Mouse (Mus musculus) E14TG2a.4 (cell line): ENCODE results near the gene Traf4.
A peak's percentile ranks its signal among the peaks of the same experiment; 100 is the strongest.

Experiments
- H3K27me3 ChIP-seq: 2 replicates; pipeline ENCODE4 v1.6.1; 2014; ENCODE audit warnings: low read length, control low read depth; ENCODE audit not compliant: insufficient read depth
- H3K36me3 ChIP-seq: 2 replicates; pipeline ENCODE4 v1.6.1; 2014; ENCODE audit warnings: low read length, control low read depth; ENCODE audit not compliant: insufficient read depth
- H3K4me1 ChIP-seq: replicated peaks from 2 replicates; pipeline ENCODE4 v1.6.1; 2014; ENCODE audit warnings: low read depth, low read length, control low read depth
- H3K4me3 ChIP-seq: replicated peaks from 2 replicates; pipeline ENCODE4 v1.5.1; 2014; ENCODE audit warnings: mild to moderate bottlenecking, low read length
- H3K9me3 ChIP-seq: 2 replicates; pipeline ENCODE4 v1.6.1; 2014; ENCODE audit warnings: low read length, control low read depth
- CTCF ChIP-seq: conservative IDR thresholded peaks from 2 replicates; pipeline ENCODE4 v1.5.1; 2014; ENCODE audit warnings: low read length
- NANOG ChIP-seq: IDR thresholded peaks from 2 replicates; pipeline ENCODE4 v1.6.1; 2014; ENCODE audit warnings: borderline replicate concordance, low read length, mixed read lengths
- POU5F1 ChIP-seq: IDR thresholded peaks from 2 replicates; pipeline ENCODE4 v1.6.1; 2014; ENCODE audit warnings: low read length, borderline replicate concordance

Gene Traf4

GRCm38 (mm10) chr11:78183884-78184514 is 18.6 kb upstream of the Traf4 start:
- Histone ChIP-seq H3K9me3 (no peaks in the 10 kb centered on the region), H3K27me3 (no peaks in the 10 kb centered on the region), H3K4me3 (peak overlapping the region; percentile 99), H3K4me1 (peaks cover 62% of the 10 kb centered on the region), H3K36me3 (peaks cover 41% of the 10 kb centered on the region)
- TF ChIP-seq CTCF (no peak), NANOG (no peak), POU5F1 (no peak)

- Histone ChIP-seq H3K27me3 (no peaks in the 10 kb centered on the region), H3K36me3 (peaks cover 41% of the 10 kb centered on the region), H3K4me3 (peak within 1 kb of the TSS; percentile 99), H3K9me3 (no peaks in the 10 kb centered on the region), H3K4me1 (peaks cover 62% of the 10 kb centered on the region)
- no peak for TF ChIP-seq POU5F1
- TF ChIP-seq NANOG, result no peak
- no peak for TF ChIP-seq CTCF
These were observed 17.8 kb upstream of the Traf4 start, which contains the start of gene Rpl23a for GRCm38 (mm10) chr11:78182961-78183844. TSS of gene Rpl23a (minus strand) at chr11:78183584.

GRCm38 (mm10) chr11:78182450-78182849 is 17.1 kb upstream of the Traf4 start:
- Histone ChIP-seq H3K4me3 (peak overlapping the region; percentile 99), H3K9me3 (no peaks in the 10 kb centered on the region), H3K4me1 (peaks cover 59% of the 10 kb centered on the region), H3K27me3 (no peaks in the 10 kb centered on the region), H3K36me3 (peaks cover 41% of the 10 kb centered on the region)
- TF ChIP-seq CTCF (no peak), NANOG (no peak), POU5F1 (no peak)

- TF ChIP-seq NANOG, result no peak
- no peak for TF ChIP-seq POU5F1
- no peak for TF ChIP-seq CTCF
- H3K4me1 ChIP-seq, result peaks cover 59% of the 10 kb centered on the region
- H3K36me3 ChIP-seq, result peaks cover 41% of the 10 kb centered on the region
- H3K4me3 ChIP-seq, result peak overlapping the region; percentile 99
- H3K27me3 ChIP-seq, result no peaks in the 10 kb centered on the region
- no peaks in the 10 kb centered on the region for H3K9me3 ChIP-seq
These were observed 16.5 kb upstream of the Traf4 start for GRCm38 (mm10) chr11:78181830-78182357.

- peaks cover 56% of the 10 kb centered on the region for H3K4me1 ChIP-seq
- TF ChIP-seq CTCF, result no peak
- no peak for TF ChIP-seq NANOG
- no peak for TF ChIP-seq POU5F1
- no peaks in the 10 kb centered on the region for H3K9me3 ChIP-seq
- peak overlapping the region; percentile 99 for H3K4me3 ChIP-seq
- H3K27me3 ChIP-seq, result no peaks in the 10 kb centered on the region
- H3K36me3 ChIP-seq, result peaks cover 41% of the 10 kb centered on the region
These were observed 14.8 kb upstream of the Traf4 start for GRCm38 (mm10) chr11:78180081-78180761.

- H3K9me3 ChIP-seq, result no peaks in the 10 kb centered on the region
- H3K4me1 ChIP-seq, result peaks cover 57% of the 10 kb centered on the region
- TF ChIP-seq CTCF (no peak), NANOG (no peak), POU5F1 (no peak)
- H3K36me3 ChIP-seq, result peaks cover 41% of the 10 kb centered on the region
- no peaks in the 10 kb centered on the region for H3K27me3 ChIP-seq
- peak overlapping the region; percentile 99 for H3K4me3 ChIP-seq
These were observed 14.1 kb upstream of the Traf4 start for GRCm38 (mm10) chr11:78179438-78179999.

GRCm38 (mm10) chr11:78178859-78179437 is 13.6 kb upstream of the Traf4 start:
- Histone ChIP-seq H3K4me1 (peaks cover 57% of the 10 kb centered on the region), H3K9me3 (no peaks in the 10 kb centered on the region), H3K4me3 (peak overlapping the region; percentile 99), H3K27me3 (no peaks in the 10 kb centered on the region), H3K36me3 (peaks cover 41% of the 10 kb centered on the region)
- TF ChIP-seq POU5F1, result no peak
- TF ChIP-seq NANOG, result no peak
